Mouse (Mus musculus) embryonic facial prominence, embryonic 10.5 days (tissue): Measurements from ENCODE around the gene Taf6. TPM values are rescaled to one million over a fixed set of nuclear protein-coding genes. Genes with fewer than 3 reads are reported as not detected.

ENCODE experiments used
- DNase-seq: peaks from one replicate; pipeline ENCODE4 v3.0.0-alpha.2; 2017; ENCODE audit warnings: low spot score
- H3K27ac ChIP-seq: fragments of 300-500 bp; sonication (generic); replicated peaks from 2 replicates; pipeline ENCODE4 v1.5.1; 2016; ENCODE audit warnings: mild to moderate bottlenecking
- H3K27me3 ChIP-seq: fragments of 300-500 bp; sonication (generic); replicated peaks from 2 replicates; pipeline ENCODE4 v1.6.1; 2016; ENCODE audit warnings: low read depth, mild to moderate bottlenecking; ENCODE audit not compliant: poor library complexity, severe bottlenecking
- H3K36me3 ChIP-seq: fragments of 300-500 bp; sonication (generic); replicated peaks from 2 replicates; pipeline ENCODE4 v1.6.1; 2016; ENCODE audit warnings: mild to moderate bottlenecking, moderate library complexity
- H3K4me1 ChIP-seq: fragments of 300-500 bp; sonication (generic); 2 replicates; pipeline ENCODE4 v1.6.1; 2016
- H3K4me3 ChIP-seq: fragments of 300-500 bp; sonication (generic); 2 replicates; pipeline ENCODE4 v1.5.1; 2016; ENCODE audit warnings: mild to moderate bottlenecking, moderate library complexity
- H3K9me3 ChIP-seq: fragments of 300-500 bp; sonication (generic); 2 replicates; pipeline ENCODE4 v1.6.1; 2016; ENCODE audit warnings: mild to moderate bottlenecking
- WGBS: fragments of 180-500 bp; shearing (Covaris S2); methylation state at CpG from one replicate; pipeline ENCODE4 v1.1.7; 2016; 5-methylcytosine and 5-hydroxymethylcytosine counted together
- polyA plus RNA-seq: library from polyadenylated mRNA; unstranded; fragments of >200 nt; fragmentation: Nextera tagmentation; extraction: Ambion mirVana; gene quantifications from 2 replicates; pipeline ENCODE4 v1.2.1, GENCODE M21; 2016

The Taf6 gene
- polyA plus RNA-seq, 1 experiment from 2014 or later: 146 TPM

- Histone ChIP-seq H3K36me3 (no peaks in the 10 kb centered on the region), H3K4me3 (no peak overlapping the region), H3K27me3 (no peaks in the 10 kb centered on the region), H3K9me3 (peaks cover 18% of the 10 kb centered on the region), H3K27ac (no peak overlapping the region), H3K4me1 (no peaks in the 10 kb centered on the region)
- WGBS: 77% methylated on average over 1 of the region's 1 CpGs
- no peak for DNase-seq
Measured at GRCm38 (mm10) chr5:138207253-138207652, 20.0 kb upstream of the Taf6 start.

- H3K4me1 ChIP-seq: no peaks in the 10 kb centered on the region
- 81% methylated on average over 3 of the region's 3 CpGs for WGBS
- no peaks in the 10 kb centered on the region for H3K27me3 ChIP-seq
- no peak for DNase-seq
- no peaks in the 10 kb centered on the region for H3K36me3 ChIP-seq
- peaks cover 12% of the 10 kb centered on the region for H3K9me3 ChIP-seq
- no peak overlapping the region for H3K27ac ChIP-seq
- H3K4me3 ChIP-seq: no peak overlapping the region
Measured at GRCm38 (mm10) chr5:138202086-138202485, 14.8 kb upstream of the Taf6 start.

- 18% methylated on average over 1 of the region's 1 CpGs for WGBS
Measured at GRCm38 (mm10) chr5:138199576-138199975, 12.3 kb upstream of the Taf6 start.

GRCm38 (mm10) chr5:138195463-138195862 lies 8.2 kb upstream of the Taf6 start:
- no peak for DNase-seq
- 82% methylated on average over 7 of the region's 7 CpGs for whole genome bisulfite sequencing
- Histone ChIP-seq H3K4me3 (peak overlapping the region; percentile 76), H3K4me1 (peaks cover 19% of the 10 kb centered on the region), H3K9me3 (no peaks in the 10 kb centered on the region), H3K36me3 (peaks cover 32% of the 10 kb centered on the region), H3K27me3 (no peaks in the 10 kb centered on the region), H3K27ac (0 out of 2 replicates have a peak overlapping the region, but pooled peaks have one; percentile 92)

More at GRCm38 (mm10) chr5:138199576-138199975, 12.3 kb upstream of the Taf6 start:
- Histone ChIP-seq H3K27ac (no peak overlapping the region), H3K36me3 (no peaks in the 10 kb centered on the region), H3K27me3 (no peaks in the 10 kb centered on the region), H3K4me3 (no peak overlapping the region), H3K4me1 (peaks cover 10% of the 10 kb centered on the region), H3K9me3 (peaks cover 4% of the 10 kb centered on the region)
- no peak for DNase-seq

GRCm38 (mm10) chr5:138194755-138195345 lies 7.6 kb upstream of the Taf6 start:
- Histone ChIP-seq H3K4me3 (peak overlapping the region; percentile 76), H3K27ac (peak overlapping the region; percentile 92), H3K4me1 (peaks cover 19% of the 10 kb centered on the region), H3K27me3 (no peaks in the 10 kb centered on the region), H3K9me3 (no peaks in the 10 kb centered on the region), H3K36me3 (peaks cover 38% of the 10 kb centered on the region)
- WGBS: 3% methylated on average over 29 of the region's 29 CpGs
- peak; percentile 65 for DNase-seq

- no peaks in the 10 kb centered on the region for H3K9me3 ChIP-seq
- H3K4me3 ChIP-seq: peak within 1 kb of the TSS; percentile 76
- peaks cover 46% of the 10 kb centered on the region for H3K36me3 ChIP-seq
- H3K4me1 ChIP-seq: peaks cover 19% of the 10 kb centered on the region
- peak; percentile 85 for DNase-seq
- 8% methylated on average over 54 of the region's 54 CpGs for WGBS
- peak within 1 kb of the TSS; percentile 92 for H3K27ac ChIP-seq
- no peaks in the 10 kb centered on the region for H3K27me3 ChIP-seq
Measured at GRCm38 (mm10) chr5:138193771-138194727, 6.8 kb upstream of the Taf6 start, which contains the start of gene Mblac1. Mblac1 (plus strand) TSS chr5:138194314.

GRCm38 (mm10) chr5:138187661-138188306 lies 533 bp upstream of the Taf6 start:
- peaks cover 58% of the 10 kb centered on the region for H3K36me3 ChIP-seq
- H3K27me3 ChIP-seq: no peaks in the 10 kb centered on the region
- peak overlapping the region; percentile 82 for H3K4me3 ChIP-seq
- peak overlapping the region; percentile 92 for H3K27ac ChIP-seq
- H3K4me1 ChIP-seq: peaks cover 14% of the 10 kb centered on the region
- under 1% methylated on average over 10 of the region's 10 CpGs for WGBS
- H3K9me3 ChIP-seq: no peaks in the 10 kb centered on the region
- DNase-seq: peak; percentile 72

- Histone ChIP-seq H3K36me3 (peaks cover 71% of the 10 kb centered on the region), H3K9me3 (no peaks in the 10 kb centered on the region), H3K4me3 (peak overlapping the region; percentile 87), H3K4me1 (peaks cover 23% of the 10 kb centered on the region), H3K27ac (no peak overlapping the region; the same call in 1 of the 2 replicates), H3K27me3 (no peaks in the 10 kb centered on the region)
- WGBS: 87% methylated on average over 3 of the region's 3 CpGs
- DNase-seq: no peak
Measured at GRCm38 (mm10) chr5:138173217-138173616, 14.0 kb downstream of the Taf6 start.

- peak; percentile 94 for DNase-seq
- Histone ChIP-seq H3K4me1 (peaks cover 23% of the 10 kb centered on the region), H3K27me3 (no peaks in the 10 kb centered on the region), H3K36me3 (peaks cover 71% of the 10 kb centered on the region), H3K27ac (peak within 1 kb of the TSS; percentile 97), H3K9me3 (no peaks in the 10 kb centered on the region), H3K4me3 (peak within 1 kb of the TSS; percentile 87)
- under 1% methylated on average over 54 of the region's 54 CpGs for WGBS
Measured at GRCm38 (mm10) chr5:138171695-138172491, 15.4 kb downstream of the Taf6 start, which contains the start of the genes Ap4m1 and Mcm7. Ap4m1 (plus strand) TSS chr5:138172002. Mcm7 (minus strand) TSS chr5:138172422.

GRCm38 (mm10) chr5:138170936-138171561 lies 16.2 kb downstream of the Taf6 start:
- no peaks in the 10 kb centered on the region for H3K27me3 ChIP-seq
- under 1% methylated on average over 47 of the region's 47 CpGs for WGBS
- H3K9me3 ChIP-seq: no peaks in the 10 kb centered on the region
- H3K36me3 ChIP-seq: peaks cover 72% of the 10 kb centered on the region
- H3K4me1 ChIP-seq: peaks cover 23% of the 10 kb centered on the region
- H3K4me3 ChIP-seq: peak overlapping the region; percentile 87
- peak; percentile 97 for DNase-seq
- H3K27ac ChIP-seq: peak overlapping the region; percentile 97

GRCm38 (mm10) chr5:138165594-138165993 lies 21.7 kb downstream of the Taf6 start:
- WGBS: 80% methylated on average over 8 of the region's 8 CpGs
- Histone ChIP-seq H3K27ac (no peak overlapping the region), H3K4me1 (peaks cover 31% of the 10 kb centered on the region), H3K9me3 (no peaks in the 10 kb centered on the region), H3K27me3 (no peaks in the 10 kb centered on the region), H3K4me3 (peak overlapping the region; percentile 34; the same call in 1 of the 2 replicates), H3K36me3 (peaks cover 82% of the 10 kb centered on the region)
- no peak for DNase-seq
